Mouse (Mus musculus) C2C12 (cell line): Measurements from ENCODE around the gene Qpctl.

Experiments used
- CTCF ChIP-seq: IDR thresholded peaks from one replicate; pipeline ENCODE4 v1.5.1; 2011; ENCODE audit not compliant: control insufficient read depth, insufficient read depth, insufficient read length
- FOSL1 ChIP-seq: IDR thresholded peaks from one replicate; pipeline ENCODE4 v1.8.0; 2011; ENCODE audit warnings: mild to moderate bottlenecking, low read length; ENCODE audit not compliant: poor library complexity, insufficient read depth, severe bottlenecking
- MAX ChIP-seq: IDR thresholded peaks from one replicate; pipeline ENCODE4 v1.6.1; 2011; ENCODE audit warnings: mild to moderate bottlenecking, control low read depth
- MYOG ChIP-seq: IDR thresholded peaks from one replicate; pipeline ENCODE4 v1.6.1; 2011; ENCODE audit not compliant: control insufficient read depth, insufficient read length; ENCODE audit errors: extremely low read depth

- no peak for TF ChIP-seq CTCF
- no peak for TF ChIP-seq MYOG
- no peak for TF ChIP-seq MAX
- no peak for TF ChIP-seq FOSL1
Measured at GRCm38 (mm10) chr7:19107436-19107835, 41.7 kb downstream of the Qpctl start.
